ENCODE assay signal across 9 mouse cellular contexts in the genomic region with DNA sequence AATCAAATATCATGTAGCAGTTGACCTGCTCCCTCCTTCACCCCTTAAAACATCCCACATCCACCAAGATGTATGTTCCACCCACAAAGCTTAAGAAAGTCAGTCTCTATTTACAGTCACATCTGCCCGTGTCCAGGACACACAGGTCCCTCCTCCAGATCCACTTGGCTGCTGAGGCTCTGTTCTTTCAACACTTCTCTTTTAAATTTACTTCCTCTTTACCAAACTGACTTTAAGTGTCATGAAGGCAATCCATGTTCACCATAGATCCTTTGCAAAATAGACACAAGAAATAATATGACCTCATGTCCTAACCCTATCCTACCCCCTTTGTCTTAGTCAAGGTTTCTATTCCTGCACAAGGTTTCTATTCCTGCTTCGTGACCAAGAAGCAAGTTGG.
DNase-seq lines count a peak whose midpoint lies in the region; ATAC-seq lines count a peak whose summit lies in the region.
"Had no signal": no experiment of that assay in that cellular context is flagged by ENCODE, and none has a peak within 500 bp of the region (broad histone marks: within the 10 kb centered on the region; RNA-seq: fewer than 3 reads in every experiment).

No protein-coding gene starts in this region.

- peaks cover 33% of the 10 kb centered on the region for H3K4me1 ChIP-seq in heart, embryonic 10.5 days
- peaks cover 54% of the 10 kb centered on the region for H3K4me1 ChIP-seq in kidney, embryonic 16.5 days (ENCODE audit: insufficient read depth, low read length)
- H3K4me1 ChIP-seq in limb, embryonic 15.5 days = peaks cover 24% of the 10 kb centered on the region

- H3K4me3 ChIP-seq in heart, embryonic 10.5 days = no peak overlapping the region
- no peak overlapping the region for H3K4me3 ChIP-seq in kidney, embryonic 16.5 days (ENCODE audit: low read length)
- no peak overlapping the region for H3K4me3 ChIP-seq in limb, embryonic 15.5 days

- no peak for DNase-seq in heart, embryonic 10.5 days (ENCODE audit: low spot score)
- DNase-seq in heart, adult 8-10 months (ENCODE audit: low spot score) = no peak
- DNase-seq in kidney, adult 8-10 months = no peak
- peak; percentile 31 for DNase-seq in adipocyte (ENCODE audit: low spot score)
- no peak for DNase-seq in testis, postnatal 10 days (ENCODE audit: low spot score)
- DNase-seq in right cerebral cortex, adult 18-20 months = no peak

- no peak overlapping the region for H3K4me2 ChIP-seq in kidney, embryonic 16.5 days (replicated peaks; ENCODE audit: low read depth, low read length)
- H3K4me2 ChIP-seq in limb, embryonic 15.5 days = no peak overlapping the region

- WGBS in heart, embryonic 10.5 days = 69% methylated on average over 2 of the region's 2 CpGs
- WGBS in kidney, embryonic 16.5 days = 43% methylated on average over 2 of the region's 2 CpGs
- WGBS in limb, embryonic 15.5 days = 58% methylated on average over 2 of the region's 2 CpGs

- no peak overlapping the region for H3K9ac ChIP-seq in kidney, embryonic 16.5 days (replicated peaks; ENCODE audit: low read length)
- no peak overlapping the region for H3K9ac ChIP-seq in limb, embryonic 15.5 days

- H3K27me3 ChIP-seq in heart, embryonic 10.5 days (ENCODE audit: insufficient read depth, poor library complexity, severe bottlenecking) = no peaks in the 10 kb centered on the region
- no peaks in the 10 kb centered on the region for H3K27me3 ChIP-seq in kidney, embryonic 16.5 days (ENCODE audit: insufficient read depth, low read length)
- no peaks in the 10 kb centered on the region for H3K27me3 ChIP-seq in limb, embryonic 15.5 days

- H3K9me3 ChIP-seq in heart, embryonic 10.5 days = no peaks in the 10 kb centered on the region
- no peaks in the 10 kb centered on the region for H3K9me3 ChIP-seq in kidney, embryonic 16.5 days (ENCODE audit: low read length)
- no peaks in the 10 kb centered on the region for H3K9me3 ChIP-seq in limb, embryonic 15.5 days

- H3K36me3 ChIP-seq in heart, embryonic 10.5 days = no peaks in the 10 kb centered on the region
- H3K36me3 ChIP-seq in kidney, embryonic 16.5 days (ENCODE audit: insufficient read depth, low read length) = no peaks in the 10 kb centered on the region
- no peaks in the 10 kb centered on the region for H3K36me3 ChIP-seq in limb, embryonic 15.5 days

- no peak for ATAC-seq in kidney, embryonic 16.5 days (ENCODE audit: low FRiP score, low TSS enrichment)
- ATAC-seq in limb, embryonic 15.5 days (ENCODE audit: insufficient number of reproducible peaks, low FRiP score, low TSS enrichment, low read depth) = no peak
- ATAC-seq: CD4-positive, CD25-positive, alpha-beta regulatory T cell, adult 4 months had no signal

- H3K27ac ChIP-seq in heart, embryonic 10.5 days = peak overlapping the region; percentile 49; the same call in 1 of the 2 replicates
- peak overlapping the region; percentile 86; the same call in 1 of the 2 replicates for H3K27ac ChIP-seq in kidney, embryonic 16.5 days (ENCODE audit: low read length)
- 0 out of 2 replicates have a peak overlapping the region, but pooled peaks have one; percentile 19 for H3K27ac ChIP-seq in limb, embryonic 15.5 days

Comparison
In these comparisons a context has a peak if more than half of its experiments do, and no peak if none do; other contexts are left out.
1. H3K27ac ChIP-seq: peak in every context shown above with its lines; median percentile 86 in kidney, embryonic 16.5 days; 49 in heart, embryonic 10.5 days; 19 in limb, embryonic 15.5 days.